Mouse (Mus musculus): ENCODE results near the gene Ankrd50. TPM values are rescaled to one million over a fixed set of nuclear protein-coding genes. Genes with fewer than 3 reads are reported as not detected.

Ankrd50 gene
- total RNA-seq, 2 experiments from 2014 or later: 46.6 to 47.3 TPM

DNA sequence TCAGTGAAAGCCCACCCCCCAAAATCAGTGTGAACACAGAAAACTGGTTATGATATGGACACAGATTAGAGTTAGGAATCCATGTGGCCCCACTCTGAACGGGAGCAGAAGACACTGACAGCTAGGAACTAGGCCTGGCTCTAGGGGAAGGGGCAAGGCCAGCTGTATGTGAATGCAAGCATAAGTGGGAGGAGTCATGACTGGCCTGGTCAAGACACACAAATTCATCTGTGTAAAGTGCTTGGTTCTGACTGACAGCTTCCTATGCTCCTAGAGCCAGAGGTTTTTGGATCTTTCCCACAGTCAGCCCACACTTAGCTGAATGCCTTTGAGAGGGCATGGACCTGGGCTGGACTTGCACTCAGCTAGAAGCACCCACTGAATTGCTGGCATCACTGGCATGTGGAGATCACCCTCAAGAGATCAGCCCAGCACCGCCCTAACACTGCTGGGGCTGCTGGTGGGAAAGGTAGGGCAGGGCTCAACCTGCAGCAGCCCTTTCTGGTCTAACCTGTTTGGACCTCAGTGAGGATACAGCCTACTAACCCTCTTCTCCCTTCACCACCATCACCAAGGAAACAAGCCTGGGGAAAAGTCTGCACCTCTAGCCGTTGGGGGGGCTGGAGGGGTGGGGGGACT lies 69.2 kb downstream of the Ankrd50 start:
- DNase-seq: no peak
- intact Hi-C loops (cut with DNase I): no loop called here
